Mouse (Mus musculus) A20 (cell line): ENCODE measurements around the gene Gm9508.
A peak's percentile ranks its signal among the peaks of the same experiment; 100 is the strongest.
"Not testable (repeated sequence)": the region's sequence is repeated elsewhere in the genome, so short reads cannot be mapped to it uniquely, and the experiment has no call there.

Experiments
- DNase-seq: peaks from one replicate; pipeline ENCODE4 v3.0.0-alpha.2; 2011; ENCODE audit warnings: low read depth, low spot score

Gm9508 gene

DNA sequence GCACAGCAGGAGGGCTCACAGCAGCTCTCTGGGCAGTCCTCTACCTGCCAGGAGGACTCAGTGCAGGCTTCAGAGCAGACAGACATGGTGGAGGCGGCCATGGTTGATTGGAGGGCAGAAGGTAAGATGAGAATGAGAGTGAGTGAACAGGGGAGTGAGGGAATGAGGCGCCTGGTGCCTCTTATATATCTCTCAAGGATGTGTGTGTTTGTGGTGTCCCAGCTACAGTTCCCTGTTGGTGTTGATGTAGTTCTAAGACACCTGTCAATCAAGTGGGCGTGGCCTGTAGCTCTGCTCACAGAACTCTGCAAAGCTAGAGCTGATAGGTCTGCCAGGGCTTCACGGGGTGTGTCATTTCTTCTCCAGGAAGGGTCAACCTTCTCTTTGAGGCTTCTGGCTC lies at the start of gene Gm9508:
Gm9508 (minus strand) TSS at position 101 of the 400 bp plus-strand sequence.
- DNase-seq = no peak

DNA sequence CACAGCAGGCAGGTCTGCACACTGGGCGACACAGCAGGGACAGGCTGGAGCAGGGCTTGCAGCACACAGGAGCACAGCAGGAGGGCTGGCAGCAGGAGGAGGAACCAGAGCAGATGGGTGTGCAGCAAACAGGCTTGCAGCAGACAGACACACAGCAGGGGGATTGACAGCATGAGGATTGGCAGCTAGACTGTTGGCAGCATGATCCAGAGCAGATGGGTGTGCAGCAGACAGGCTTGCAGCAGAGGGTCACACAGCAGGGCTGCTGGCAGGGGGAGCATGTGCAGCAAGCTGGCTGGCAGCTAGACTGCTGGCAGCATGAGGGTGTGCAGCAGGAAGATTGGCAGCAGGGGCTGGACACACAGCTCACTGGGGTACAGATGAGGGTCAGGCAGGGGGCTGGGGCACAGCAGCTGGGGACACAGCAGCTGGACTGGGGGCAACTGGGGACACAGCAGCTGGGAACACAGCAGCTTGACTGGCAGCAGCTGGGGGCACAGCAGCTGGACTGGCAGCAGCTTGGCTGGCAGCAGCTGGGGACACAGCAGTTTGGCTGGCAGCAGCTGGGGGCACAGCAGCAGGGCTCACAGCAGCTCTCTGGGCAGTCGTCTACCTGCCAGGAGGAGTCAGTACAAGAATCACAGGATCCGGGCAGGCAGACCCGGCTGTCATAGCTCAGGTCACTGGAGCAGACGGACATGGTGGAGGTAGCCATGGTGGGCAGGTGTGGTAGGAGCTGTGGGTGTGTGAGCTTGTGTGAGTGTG lies 45.1 kb upstream of the Gm9508 start, which contains the start of gene Gm18596:
Gm18596 (minus strand) TSS at position 715 of the 765 bp plus-strand sequence.
- DNase-seq = not testable (repeated sequence)

DNA sequence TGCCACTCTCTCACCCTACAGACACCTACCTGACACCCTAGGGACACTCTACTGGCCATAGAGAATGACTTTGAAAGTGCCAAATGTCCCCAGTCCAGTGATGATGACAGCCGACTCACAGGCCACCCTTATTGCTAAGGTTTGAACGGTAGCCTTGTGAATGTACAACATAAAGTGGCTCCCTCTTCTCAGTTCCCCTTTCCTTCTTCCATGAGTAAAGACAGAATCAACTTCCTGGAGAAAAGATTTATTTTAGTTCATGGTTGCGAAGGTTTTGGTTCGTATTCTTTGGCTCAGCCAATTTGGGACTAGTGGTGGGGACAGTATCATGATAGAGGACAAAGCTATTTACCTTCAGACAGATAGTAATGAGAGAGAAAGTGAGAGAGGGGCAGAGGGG lies 41.9 kb upstream of the Gm9508 start:
- DNase-seq = no peak

DNA sequence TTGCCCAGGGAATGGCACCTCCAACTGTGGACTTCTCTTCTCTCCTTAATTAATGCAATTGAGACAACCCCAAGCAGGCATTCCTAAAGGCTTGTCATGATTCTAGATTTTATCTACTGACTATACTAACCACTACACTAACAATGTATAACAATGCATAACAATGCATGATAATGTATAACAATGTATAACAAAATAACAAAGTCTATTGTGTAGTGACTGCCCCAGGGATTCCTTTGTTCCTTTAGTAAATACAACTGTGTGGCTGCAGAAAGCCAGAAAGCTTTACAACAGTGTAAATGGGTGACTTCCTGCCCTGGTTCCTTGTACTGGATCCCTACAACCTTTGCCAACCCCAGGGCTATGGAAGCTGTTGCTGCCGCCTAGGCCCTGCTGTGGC lies 38.9 kb upstream of the Gm9508 start:
- no peak for DNase-seq

DNA sequence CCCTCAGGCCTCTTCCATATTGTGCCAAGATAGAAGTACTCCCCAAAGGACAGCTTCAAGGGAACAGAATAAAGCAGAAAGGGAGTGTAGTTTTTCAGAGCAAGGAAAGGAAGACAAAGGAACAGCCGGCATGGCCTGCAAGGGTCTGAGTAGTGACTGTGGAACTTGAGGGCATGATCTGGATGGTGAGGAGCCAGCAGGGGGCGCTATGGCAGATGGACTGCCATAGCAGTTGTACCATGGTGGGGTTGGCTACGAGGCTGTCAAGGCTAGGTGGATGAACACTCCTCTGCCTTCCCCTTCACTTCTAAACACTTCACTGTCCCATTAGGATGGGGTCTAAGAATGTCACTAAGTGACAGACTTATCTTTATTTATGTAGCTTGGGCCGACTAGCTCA lies 32.2 kb upstream of the Gm9508 start:
- peak; percentile 59 for DNase-seq

DNA sequence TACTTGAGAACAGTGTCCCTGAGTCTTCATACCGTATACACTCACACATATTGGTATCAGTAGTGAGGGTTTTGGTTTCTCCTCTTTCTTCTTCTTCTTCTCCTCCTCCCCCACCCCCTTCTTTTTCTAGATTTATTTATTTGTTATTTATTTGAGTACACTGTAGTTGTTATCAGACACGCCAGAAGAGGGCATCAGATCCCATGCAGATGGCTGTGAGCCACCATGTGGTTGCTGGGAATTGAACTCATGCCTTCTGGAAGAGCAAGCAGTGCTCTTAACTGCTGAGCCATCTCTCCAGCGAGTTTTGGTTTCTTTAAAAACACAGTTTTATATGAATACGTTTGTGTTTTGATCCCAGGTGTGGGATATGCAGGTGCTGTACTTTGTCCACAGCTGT lies 31.2 kb upstream of the Gm9508 start:
- peak; percentile 49 for DNase-seq

DNA sequence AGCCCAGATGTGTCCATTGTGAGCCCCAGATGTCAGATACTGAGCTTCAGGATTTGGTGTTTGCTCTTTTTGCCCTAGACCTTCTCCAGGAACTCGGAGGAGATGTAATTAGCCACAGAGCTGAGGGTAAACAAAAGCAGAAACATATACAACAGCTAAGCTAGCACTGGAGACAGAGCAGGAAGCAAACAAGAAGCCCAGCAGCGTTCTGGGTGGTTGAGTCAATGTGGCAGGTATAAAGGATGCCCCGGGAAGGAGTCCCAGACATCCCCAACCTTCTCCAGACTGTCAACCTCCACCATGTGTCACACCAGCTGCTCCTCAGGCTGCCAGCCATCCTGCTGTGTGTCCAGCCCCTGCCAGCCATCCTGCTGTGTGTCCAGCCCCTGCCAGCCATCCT lies 29.2 kb upstream of the Gm9508 start, which contains the start of gene Gm10100:
Gm10100 (plus strand) TSS at position 301 of the 400 bp plus-strand sequence.
- no peak for DNase-seq

DNA sequence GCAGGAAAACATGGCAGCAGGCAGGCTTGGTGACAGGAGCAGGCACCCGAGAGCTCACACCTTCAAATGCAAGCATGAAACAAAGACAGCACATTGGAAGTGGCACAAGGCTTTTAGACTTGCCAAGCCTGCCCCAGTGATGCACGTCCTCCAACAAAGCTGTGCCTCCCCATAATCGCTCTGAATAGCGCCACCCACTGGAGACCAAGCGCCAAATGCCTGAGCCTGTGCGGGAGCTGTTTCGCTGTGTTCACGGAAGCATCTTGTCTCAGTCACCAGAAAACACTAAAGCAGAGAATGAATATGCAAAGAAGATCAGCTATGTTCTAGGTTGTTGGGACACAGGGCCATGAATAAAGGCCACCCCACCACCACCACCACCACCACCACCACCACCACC lies 27.8 kb upstream of the Gm9508 start:
- peak; percentile 37 for DNase-seq

DNA sequence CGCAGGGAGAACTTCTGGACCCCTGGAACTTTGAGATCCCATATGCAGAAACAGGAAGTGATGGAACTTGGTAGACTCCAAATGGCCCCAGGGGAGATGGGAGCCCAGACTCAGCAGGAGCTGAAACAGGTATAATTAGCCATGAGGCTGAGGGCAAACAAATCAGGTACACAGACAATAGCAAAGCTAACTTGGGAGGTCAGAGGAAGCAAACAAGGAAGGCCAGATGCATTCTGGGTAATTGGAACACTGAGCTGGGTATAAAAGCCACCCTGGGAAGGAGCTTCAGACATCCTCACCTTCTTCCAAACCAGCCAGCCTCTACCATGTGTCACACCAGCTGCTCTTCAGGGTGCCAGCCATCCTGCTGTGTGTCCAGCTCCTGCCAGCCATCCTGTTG lies 23.3 kb upstream of the Gm9508 start, which contains the start of gene Krtap12-1:
Krtap12-1 (plus strand) TSS at position 301 of the 400 bp plus-strand sequence.
- DNase-seq = not testable (repeated sequence)

DNA sequence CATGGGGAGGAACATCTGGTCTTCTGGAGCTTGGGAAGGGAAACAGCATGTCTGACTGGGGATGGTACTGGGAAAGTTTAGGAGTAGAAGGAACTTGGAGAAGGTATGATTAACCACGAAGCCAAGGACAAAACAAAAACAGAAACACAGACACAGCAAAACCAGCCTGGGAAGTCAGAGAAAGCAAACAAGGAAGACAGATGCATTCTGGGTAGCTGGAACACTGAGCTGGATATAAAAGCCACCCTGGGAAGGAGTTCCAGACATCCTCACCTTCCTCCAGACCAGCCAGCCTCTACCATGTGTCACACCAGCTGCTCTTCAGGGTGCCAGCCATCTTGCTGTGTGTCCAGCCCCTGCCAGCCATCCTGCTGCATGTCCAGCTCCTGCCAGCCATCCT lies 18.5 kb upstream of the Gm9508 start, which contains the start of gene Gm10142:
Gm10142 (plus strand) TSS at position 301 of the 400 bp plus-strand sequence.
- DNase-seq = no peak

DNA sequence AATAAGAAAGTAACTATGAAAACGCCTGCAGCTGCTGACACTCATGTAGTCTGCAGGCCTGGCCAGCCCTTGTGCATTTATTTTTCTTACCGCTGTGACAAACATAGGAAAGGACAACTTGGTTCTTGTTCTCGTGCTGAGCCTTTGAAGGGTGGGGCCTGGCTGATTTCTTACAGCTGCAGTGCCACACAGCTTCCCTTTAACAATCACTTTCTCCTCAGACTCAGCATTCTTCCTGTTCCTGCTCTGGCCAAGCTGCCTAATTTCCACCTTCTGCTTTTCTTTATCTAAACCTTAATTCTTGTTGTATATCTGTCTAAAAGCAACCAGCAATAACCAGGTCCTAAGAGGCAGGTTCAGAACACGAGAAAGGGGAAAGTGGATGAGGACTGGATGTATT lies 16.7 kb upstream of the Gm9508 start:
- DNase-seq = peak; percentile 31

DNA sequence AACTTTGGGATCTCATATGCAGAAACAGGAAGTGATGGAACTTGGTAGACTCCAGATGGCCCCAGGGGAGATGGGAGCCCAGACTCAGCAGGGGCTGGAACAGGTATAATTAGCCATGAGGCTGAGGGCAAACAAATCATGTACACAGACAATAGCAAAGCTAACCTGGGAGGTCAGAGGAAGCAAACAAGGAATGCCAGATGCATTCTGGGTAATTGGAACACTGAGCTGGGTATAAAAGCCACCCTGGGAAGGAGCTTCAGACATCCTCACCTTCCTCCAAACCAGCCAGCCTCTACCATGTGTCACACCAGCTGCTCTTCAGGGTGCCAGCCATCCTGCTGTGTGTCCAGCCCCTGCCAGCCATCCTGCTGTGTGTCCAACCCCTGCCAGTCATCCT lies 14.1 kb upstream of the Gm9508 start, which contains the start of gene Gm10024:
Gm10024 (plus strand) TSS at position 301 of the 400 bp plus-strand sequence.
- not testable (repeated sequence) for DNase-seq

DNA sequence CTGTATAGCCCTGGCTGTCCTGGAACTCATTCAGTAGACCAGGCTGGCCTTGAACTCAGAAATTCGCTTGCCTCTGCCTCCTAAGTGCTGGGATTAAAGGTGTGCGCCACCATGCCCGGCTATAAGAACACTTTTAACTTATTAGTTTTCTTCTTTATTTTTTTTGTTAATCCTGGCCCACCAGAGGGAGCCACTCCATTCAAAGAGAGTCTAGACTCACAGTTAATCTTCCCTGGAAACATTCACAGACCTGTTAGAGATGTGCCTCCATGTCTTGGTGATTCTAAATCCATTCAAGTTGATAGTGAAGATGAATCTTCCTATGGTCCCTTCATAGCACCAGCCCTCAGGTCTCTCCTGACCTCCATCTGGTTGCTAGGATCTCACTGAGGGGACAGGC lies 12.8 kb upstream of the Gm9508 start:
- no peak for DNase-seq

DNA sequence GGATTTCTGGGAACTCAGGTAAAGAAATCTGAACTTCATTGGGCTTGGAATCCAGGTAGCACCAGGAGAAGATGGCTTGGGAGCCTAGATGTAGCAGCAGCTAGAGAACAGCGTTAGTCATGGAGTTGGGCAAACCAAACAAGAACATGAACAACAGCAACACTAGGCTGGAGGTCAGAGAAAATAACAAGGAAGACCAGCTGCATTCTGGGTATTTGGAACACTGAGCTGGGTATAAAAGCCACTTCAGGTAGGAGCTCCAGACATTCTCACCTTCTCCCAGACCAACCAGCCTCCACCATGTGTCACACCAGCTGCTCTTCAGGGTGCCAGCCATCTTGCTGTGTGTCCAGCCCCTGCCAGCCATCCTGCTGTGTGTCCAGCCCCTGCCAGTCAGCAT lies 9.3 kb upstream of the Gm9508 start, which contains the start of gene Gm10272:
Gm10272 (plus strand) TSS at position 301 of the 400 bp plus-strand sequence.
- DNase-seq = no peak

DNA sequence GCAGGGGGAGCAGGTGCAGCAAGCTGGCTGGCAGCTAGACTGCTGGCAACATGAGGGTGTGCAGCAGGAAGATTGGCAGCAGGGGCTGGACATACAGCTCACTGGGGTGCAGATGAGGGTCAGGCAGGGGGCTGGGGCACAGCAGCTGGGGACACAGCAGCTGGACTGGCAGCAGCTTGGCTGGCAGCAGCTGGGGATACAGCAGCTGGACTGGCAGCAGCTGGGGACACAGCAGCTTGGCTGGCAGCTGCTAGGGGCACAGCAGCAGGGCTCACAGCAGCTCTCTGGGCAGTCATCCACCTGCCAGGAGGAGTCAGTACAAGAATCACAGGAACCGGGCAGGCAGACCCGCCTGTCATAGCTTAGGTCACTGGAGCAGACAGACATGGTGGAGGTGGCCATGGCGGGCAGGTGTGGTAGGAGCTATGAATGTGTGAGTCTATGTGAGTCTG lies 6.7 kb downstream of the Gm9508 start, which contains the start of gene Gm19402:
Gm19402 (minus strand) TSS at position 402 of the 452 bp plus-strand sequence.
- DNase-seq = not testable (repeated sequence)

DNA sequence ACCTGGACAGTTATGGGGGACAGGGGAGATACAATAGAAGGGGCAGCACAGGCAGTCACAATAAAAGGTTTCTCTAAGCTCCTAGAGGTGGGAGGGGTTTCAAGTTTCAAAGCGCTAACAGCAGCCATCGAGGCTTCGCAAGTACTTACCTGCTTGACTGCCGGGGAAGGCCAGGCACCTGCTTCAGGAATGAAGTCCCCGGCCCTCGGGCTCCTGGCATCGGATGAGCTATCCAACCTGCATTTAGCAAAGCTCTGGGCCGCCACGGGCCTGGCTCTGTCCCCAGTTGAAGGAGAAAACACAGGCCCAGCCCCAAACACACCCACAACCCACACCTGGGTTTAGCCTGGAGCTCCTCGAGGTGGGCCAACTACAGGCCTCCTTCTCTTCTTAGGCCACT lies 10.0 kb downstream of the Gm9508 start:
- DNase-seq = no peak

DNA sequence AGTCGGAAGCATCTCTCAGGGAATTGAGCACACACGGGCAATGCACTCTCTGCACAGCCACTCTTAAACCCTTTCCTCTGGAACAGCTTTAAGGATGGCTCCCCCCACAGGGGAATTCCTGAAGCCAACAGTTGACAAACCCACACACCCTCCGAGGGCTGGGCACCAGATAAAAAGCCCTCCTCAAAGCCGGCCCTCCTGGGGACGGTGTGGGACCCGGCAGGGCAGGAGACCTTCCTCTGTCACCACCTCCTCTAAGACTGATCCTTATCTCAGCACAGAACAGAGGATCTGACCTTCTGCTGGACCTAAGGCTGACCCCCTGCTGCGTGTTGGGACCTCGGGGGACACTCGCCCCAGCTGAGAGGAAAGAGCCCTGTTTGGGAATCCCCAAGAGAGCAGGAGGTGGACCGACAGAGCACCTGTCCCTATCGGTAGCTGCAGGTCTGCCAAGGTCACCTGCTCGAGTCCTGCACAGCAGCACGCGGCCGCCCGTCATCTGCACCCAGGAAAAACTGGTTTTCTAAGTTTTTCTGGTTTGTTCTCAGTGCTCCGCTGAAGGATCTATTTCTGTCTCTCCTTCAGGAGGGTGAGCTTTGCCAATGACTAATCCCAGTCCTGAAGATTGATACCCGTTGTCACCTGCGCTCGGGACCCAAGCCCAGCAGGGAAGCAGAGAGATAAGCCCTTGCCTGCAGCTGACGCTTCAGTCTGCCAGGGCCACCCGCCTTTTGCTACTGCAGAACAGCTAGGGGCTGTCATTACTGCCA lies 11.0 kb downstream of the Gm9508 start, which contains the start of gene Tspear:
Tspear (plus strand) TSS at position 675 of the 770 bp plus-strand sequence.
- no peak for DNase-seq

DNA sequence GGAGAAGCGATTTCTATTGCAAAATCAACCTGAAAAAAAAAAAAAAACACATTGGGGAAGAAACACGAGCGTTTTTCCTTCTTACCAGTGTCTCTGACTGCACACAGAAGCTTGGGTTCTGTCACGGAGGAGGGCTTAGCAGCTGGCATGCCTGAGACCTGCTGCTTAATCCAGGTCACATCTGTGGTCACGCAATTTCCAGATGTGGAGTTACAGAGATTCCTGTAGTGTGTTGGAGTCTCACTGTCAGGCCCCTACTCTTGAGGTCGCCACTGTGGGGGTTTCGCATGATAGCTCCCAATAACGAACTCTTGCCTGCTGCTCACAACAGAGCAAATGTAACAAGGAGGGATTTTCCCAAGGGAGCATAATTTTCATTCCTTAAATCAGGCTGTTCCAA lies 12.9 kb downstream of the Gm9508 start:
- DNase-seq = no peak

DNA sequence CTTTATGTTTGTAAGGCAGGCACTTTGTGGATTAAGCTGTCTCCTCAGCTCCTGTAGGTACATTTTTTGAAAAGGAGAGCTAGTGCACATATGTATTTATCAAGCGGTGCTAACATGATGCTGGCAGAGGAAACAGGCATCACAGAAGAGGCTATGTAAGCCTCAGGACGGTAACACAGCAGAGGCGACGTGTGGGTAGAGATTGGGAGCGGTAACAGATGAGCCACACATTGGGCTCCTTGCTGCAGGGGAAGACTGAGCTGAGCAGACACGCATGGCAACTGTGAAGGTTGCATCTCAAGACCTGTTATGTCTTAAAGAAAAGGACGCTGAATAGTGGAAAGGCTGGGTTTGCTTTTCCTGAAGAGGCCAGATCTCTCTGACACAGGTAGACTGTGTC lies 14.0 kb downstream of the Gm9508 start:
- DNase-seq = no peak

DNA sequence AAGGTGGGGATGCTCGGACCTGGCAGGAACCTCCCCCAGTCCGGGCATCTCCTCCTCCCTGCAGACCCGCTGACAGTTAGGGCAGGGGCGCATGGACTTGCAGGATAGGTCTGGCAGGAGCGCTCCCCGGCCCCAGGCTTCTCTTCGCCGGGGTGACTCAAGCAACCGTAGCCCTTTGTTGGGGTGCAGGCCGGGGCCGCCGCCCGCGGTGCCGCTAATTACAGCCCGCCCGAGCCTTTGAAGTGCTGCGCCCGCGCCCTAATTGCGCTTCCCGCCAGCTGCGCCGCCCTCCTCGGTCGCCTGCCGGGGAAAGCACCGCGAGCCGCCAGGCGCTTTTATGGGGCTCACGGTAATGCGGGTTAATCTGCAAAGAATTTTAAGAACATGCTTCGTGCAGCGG lies 19.5 kb downstream of the Gm9508 start:
- DNase-seq = peak; percentile 80

DNA sequence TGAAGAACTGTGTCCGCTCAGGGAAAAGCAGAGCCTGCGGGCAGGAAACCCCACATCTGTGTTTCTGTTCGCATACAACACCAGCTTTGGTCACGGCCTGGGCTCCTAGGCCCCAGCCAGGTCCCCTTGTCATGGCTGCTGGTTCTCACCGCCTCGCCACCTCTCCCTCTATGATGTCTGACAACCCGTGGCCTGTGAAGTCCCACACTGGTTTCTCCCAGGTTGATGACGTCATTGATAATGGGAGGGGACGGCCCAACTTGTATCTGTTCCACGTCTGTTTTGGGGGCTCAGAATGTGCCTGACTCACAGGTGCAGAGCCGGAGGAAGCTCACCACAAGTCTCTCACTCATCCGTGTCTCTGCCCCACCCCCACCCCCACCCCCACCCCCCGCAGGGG lies 23.3 kb downstream of the Gm9508 start:
- DNase-seq = peak; percentile 89

DNA sequence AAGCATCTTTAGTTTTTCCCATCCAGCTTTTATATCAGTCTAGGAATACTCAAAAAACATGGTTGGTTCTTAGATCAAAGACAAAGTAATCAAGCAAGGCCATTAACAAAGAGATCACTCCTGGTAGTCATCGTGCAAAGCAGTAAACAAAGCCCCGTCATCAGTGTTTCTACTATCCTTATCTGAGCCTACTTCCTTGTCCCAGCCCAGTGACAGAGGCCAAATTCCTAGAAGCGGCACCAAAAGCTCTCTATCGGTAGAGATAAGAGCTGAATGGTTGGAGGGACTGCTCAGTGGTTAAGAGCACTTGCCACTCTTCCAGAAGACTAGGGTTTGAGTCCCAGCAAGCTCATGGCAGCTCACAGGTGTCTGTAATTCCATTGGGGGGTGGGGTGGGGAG lies 25.5 kb downstream of the Gm9508 start:
- DNase-seq = no peak
